Mouse (Mus musculus) lung, adult 2 months (tissue): Measurements from ENCODE around the gene 6430628N08Rik.

ENCODE experiments used
- CTCF ChIP-seq: fragments of 200-500 bp; IDR thresholded peaks from 2 replicates; pipeline ENCODE4 v1.5.1; 2011; ENCODE audit warnings: mild to moderate bottlenecking, low read length, control low read depth; ENCODE audit not compliant: insufficient read depth
- POLR2A ChIP-seq: fragments of 200-500 bp; IDR thresholded peaks from 2 replicates; pipeline ENCODE4 v1.6.1; 2011; ENCODE audit warnings: low read depth, mild to moderate bottlenecking, control low read depth, low read length, borderline replicate concordance; ENCODE audit errors: extremely low read depth

DNA sequence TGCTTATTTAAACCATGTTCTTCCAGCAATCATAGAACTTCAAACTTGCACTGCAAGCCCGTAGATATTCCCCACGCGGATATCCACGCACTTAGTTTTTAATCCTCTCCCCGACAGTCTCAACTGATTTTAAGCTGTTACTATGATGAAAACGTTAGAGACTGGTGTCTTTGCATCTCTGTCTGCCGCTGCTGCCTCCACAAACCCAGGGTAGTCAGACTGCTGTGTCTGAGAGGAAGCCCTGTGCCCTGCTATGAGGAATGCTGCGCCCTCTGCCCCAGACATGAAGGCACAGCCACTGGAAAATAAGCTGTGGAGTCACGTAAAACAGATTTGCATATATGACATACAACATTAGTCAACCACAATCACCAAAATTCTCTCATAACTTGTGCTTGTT, 11.6 kb upstream of the 6430628N08Rik start:
- TF ChIP-seq POLR2A: no peak
- TF ChIP-seq CTCF: no peak
